Mouse (Mus musculus) liver, postnatal 0 days (tissue): ENCODE results near the gene Kif26b. TPM values are rescaled to one million over a fixed set of nuclear protein-coding genes. Genes with fewer than 3 reads are reported as not detected.

ENCODE experiments used
- ATAC-seq: fragments of 200-750 bp; cut with Nextera tagmentation; 2 replicates; pipeline ENCODE4 v1.8.0; 2017; ENCODE audit warnings: mild to moderate bottlenecking, moderate library complexity
- DNase-seq: peaks from one replicate; pipeline ENCODE4 v3.0.0-alpha.2; 2016
- H3K27ac ChIP-seq: fragments of 300-500 bp; sonication (generic); 2 replicates; pipeline ENCODE4 v1.5.1; 2014; ENCODE audit warnings: antibody characterized with exemption, moderate library complexity, mild to moderate bottlenecking, low read depth
- H3K27me3 ChIP-seq: fragments of 300-500 bp; sonication (generic); 2 replicates; pipeline ENCODE4 v1.6.1; 2014; ENCODE audit warnings: low read length, control low read depth, mixed read lengths; ENCODE audit not compliant: insufficient read depth
- H3K36me3 ChIP-seq: fragments of 300-500 bp; sonication (generic); replicated peaks from 2 replicates; pipeline ENCODE4 v1.6.1; 2014; ENCODE audit warnings: mild to moderate bottlenecking, control low read depth, low read length, moderate library complexity, mixed read lengths; ENCODE audit not compliant: insufficient read depth
- H3K4me1 ChIP-seq: fragments of 300-500 bp; sonication (generic); 2 replicates; pipeline ENCODE4 v1.6.1; 2014; ENCODE audit warnings: antibody characterized with exemption, mild to moderate bottlenecking, control low read depth; ENCODE audit not compliant: insufficient read depth
- H3K4me2 ChIP-seq: fragments of 300-500 bp; sonication (generic); 2 replicates; pipeline ENCODE4 v1.6.1; 2014; ENCODE audit warnings: low read depth, mild to moderate bottlenecking, low read length, moderate library complexity, mixed read lengths
- H3K4me3 ChIP-seq: fragments of 300-500 bp; sonication (generic); 2 replicates; pipeline ENCODE4 v1.5.1; 2014; ENCODE audit warnings: low read depth, low read length
- H3K9ac ChIP-seq: fragments of 300-500 bp; sonication (generic); replicated peaks from 2 replicates; pipeline ENCODE4 v1.6.1; 2014; ENCODE audit warnings: mild to moderate bottlenecking, moderate library complexity
- H3K9me3 ChIP-seq: fragments of 300-500 bp; sonication (generic); 2 replicates; pipeline ENCODE4 v1.6.1; 2016; ENCODE audit warnings: mild to moderate bottlenecking, control low read depth, low read length, mixed read lengths
- CTCF ChIP-seq: sonication (generic); IDR thresholded peaks from 2 replicates; pipeline ENCODE4 v1.5.1; 2016; ENCODE audit warnings: antibody characterized with exemption, low read depth
- EP300 ChIP-seq: IDR thresholded peaks from 2 replicates; pipeline ENCODE4 v1.6.1; 2016; ENCODE audit warnings: antibody characterized with exemption, low read depth, mild to moderate bottlenecking
- WGBS: fragments of 180-500 bp; shearing (Covaris S2); extraction: QIAGEN DNeasy Blood & Tissue Kit; methylation state at CpG from one replicate; pipeline ENCODE4 v1.1.7; 2014; ENCODE audit not compliant: insufficient replicate concordance; 5-methylcytosine and 5-hydroxymethylcytosine counted together
- polyA plus RNA-seq: library from polyadenylated mRNA; unstranded; fragments of >200 nt; fragmentation: Nextera tagmentation; extraction: Ambion mirVana; gene quantifications from 2 replicates; pipeline ENCODE4 v1.2.1, GENCODE M21; 2015

Gene Kif26b
- polyA plus RNA-seq, 1 experiment from 2014 or later = 0.02 TPM

DNA sequence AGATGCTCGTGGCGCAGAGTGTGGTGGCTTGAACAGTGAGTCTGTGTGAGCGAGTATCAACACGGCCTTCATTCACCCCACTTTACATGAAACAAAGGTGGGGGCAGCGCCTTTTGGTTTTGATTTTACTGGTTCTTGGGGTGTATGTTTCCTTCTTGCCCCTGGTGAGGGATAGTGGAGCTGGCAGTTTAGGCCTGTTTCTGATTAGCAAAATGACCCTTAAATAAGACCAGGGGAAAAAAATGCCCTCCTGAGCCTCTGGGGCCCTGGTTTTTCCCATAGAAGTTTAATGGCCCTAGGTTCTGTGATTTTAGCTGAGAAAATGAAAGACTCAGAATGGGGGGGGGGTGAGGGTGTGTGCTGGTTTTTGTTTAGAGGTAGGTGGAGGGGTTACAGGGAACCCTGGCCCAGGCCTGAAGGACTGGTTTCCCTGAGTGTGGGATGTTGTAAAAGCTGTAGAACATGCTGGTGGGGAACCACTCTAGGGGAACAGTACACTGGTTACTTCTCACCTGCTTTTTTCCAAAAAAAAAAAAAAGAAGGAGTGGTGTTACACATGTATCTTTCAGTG, 21.6 kb downstream of the Kif26b start:
- Histone ChIP-seq H3K36me3 (no peaks in the 10 kb centered on the region), H3K27me3 (no peaks in the 10 kb centered on the region), H3K4me1 (no peaks in the 10 kb centered on the region), H3K4me2 (no peak overlapping the region), H3K9ac (no peak overlapping the region), H3K27ac (no peak overlapping the region), H3K4me3 (no peak overlapping the region), H3K9me3 (no peaks in the 10 kb centered on the region)
- DNase-seq (no peak), ATAC-seq (no peak)
- TF ChIP-seq EP300 (no peak), CTCF (no peak)
- WGBS = 81% methylated on average over 5 of the region's 5 CpGs

- no peak for ATAC-seq
- TF ChIP-seq CTCF = no peak
- TF ChIP-seq EP300 = no peak
- no peak overlapping the region for H3K4me2 ChIP-seq
Observed at GRCm38 (mm10) chr1:178552278-178552897, 23.5 kb downstream of the Kif26b start.

GRCm38 (mm10) chr1:178552898-178553284, 24.0 kb downstream of the Kif26b start:
- WGBS = 72% methylated on average over 10 of the region's 10 CpGs
- Histone ChIP-seq H3K4me1 (no peaks in the 10 kb centered on the region), H3K27me3 (no peaks in the 10 kb centered on the region), H3K9me3 (no peaks in the 10 kb centered on the region), H3K9ac (no peak overlapping the region), H3K36me3 (no peaks in the 10 kb centered on the region), H3K4me3 (no peak overlapping the region), H3K4me2 (no peak overlapping the region), H3K27ac (no peak overlapping the region)
- no peak for TF ChIP-seq EP300
- TF ChIP-seq CTCF = no peak
- DNase-seq = no peak
- no peak for ATAC-seq

More at GRCm38 (mm10) chr1:178552278-178552897, 23.5 kb downstream of the Kif26b start:
- Histone ChIP-seq H3K36me3 (no peaks in the 10 kb centered on the region), H3K27me3 (no peaks in the 10 kb centered on the region), H3K4me3 (no peak overlapping the region), H3K4me1 (no peaks in the 10 kb centered on the region), H3K9ac (no peak overlapping the region), H3K27ac (no peak overlapping the region), H3K9me3 (no peaks in the 10 kb centered on the region)
- 60% methylated on average over 6 of the region's 6 CpGs for WGBS
- no peak for DNase-seq

- Histone ChIP-seq H3K9me3 (peaks cover 6% of the 10 kb centered on the region), H3K4me1 (no peaks in the 10 kb centered on the region), H3K4me3 (no peak overlapping the region), H3K36me3 (no peaks in the 10 kb centered on the region), H3K27me3 (no peaks in the 10 kb centered on the region), H3K27ac (no peak overlapping the region), H3K9ac (no peak overlapping the region), H3K4me2 (no peak overlapping the region)
- ATAC-seq (no peak), DNase-seq (no peak)
- WGBS = 84% methylated on average over 8 of the region's 8 CpGs
- TF ChIP-seq CTCF = no peak
- no peak for TF ChIP-seq EP300
Observed at GRCm38 (mm10) chr1:178556226-178556625, 27.3 kb downstream of the Kif26b start.

DNA sequence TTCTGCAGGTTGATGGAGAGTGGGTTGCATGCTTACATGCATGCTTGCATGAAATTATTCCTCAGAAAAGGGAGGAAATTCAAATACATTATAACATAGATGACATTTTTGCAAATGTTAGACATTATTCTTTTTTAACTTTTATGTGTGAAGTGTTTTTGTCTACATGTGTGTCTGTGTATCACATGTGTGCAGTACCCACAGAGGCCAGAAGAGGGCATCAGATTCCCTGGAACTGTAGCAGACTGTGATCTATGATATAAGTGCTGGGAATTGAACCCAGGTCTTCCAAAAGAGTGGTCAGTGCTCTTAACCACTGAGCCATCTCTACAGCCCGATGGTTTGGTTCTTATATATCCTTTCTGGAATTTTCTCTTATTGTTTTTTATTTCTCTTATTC, 31.1 kb downstream of the Kif26b start:
- Histone ChIP-seq H3K9me3 (peaks cover 6% of the 10 kb centered on the region), H3K27ac (no peak overlapping the region), H3K36me3 (no peaks in the 10 kb centered on the region), H3K4me1 (no peaks in the 10 kb centered on the region), H3K9ac (no peak overlapping the region), H3K27me3 (no peaks in the 10 kb centered on the region), H3K4me3 (no peak overlapping the region), H3K4me2 (no peak overlapping the region)
- TF ChIP-seq EP300 = no peak
- TF ChIP-seq CTCF = peak; percentile 37
- 88% methylated on average over 1 of the region's 1 CpGs for WGBS
- ATAC-seq = no peak
- DNase-seq = no peak

- no peak overlapping the region for H3K4me3 ChIP-seq
- no peak overlapping the region for H3K4me2 ChIP-seq
- H3K4me1 ChIP-seq = no peaks in the 10 kb centered on the region
- TF ChIP-seq CTCF = no peak
- no peak for TF ChIP-seq EP300
- no peak for ATAC-seq
- H3K27me3 ChIP-seq = no peaks in the 10 kb centered on the region
- no peak for DNase-seq
- H3K36me3 ChIP-seq = no peaks in the 10 kb centered on the region
- H3K27ac ChIP-seq = no peak overlapping the region
- WGBS = 77% methylated on average over 2 of the region's 2 CpGs
- peaks cover 6% of the 10 kb centered on the region for H3K9me3 ChIP-seq
- no peak overlapping the region for H3K9ac ChIP-seq
Observed at GRCm38 (mm10) chr1:178563834-178564233, 34.9 kb downstream of the Kif26b start.
